Mouse (Mus musculus) liver, postnatal 0 days (tissue): ENCODE data around the gene Epm2a. TPM values are rescaled to one million over a fixed set of nuclear protein-coding genes. Genes with fewer than 3 reads are reported as not detected.
A peak's percentile ranks its signal among the peaks of the same experiment; 100 is the strongest.
"Not testable (repeated sequence)": the region's sequence is repeated elsewhere in the genome, so short reads cannot be mapped to it uniquely, and the experiment has no call there.

Experiments used
- ATAC-seq: fragments of 200-750 bp; cut with Nextera tagmentation; 2 replicates; pipeline ENCODE4 v1.8.0; 2017; ENCODE audit warnings: mild to moderate bottlenecking, moderate library complexity
- DNase-seq: peaks from one replicate; pipeline ENCODE4 v3.0.0-alpha.2; 2016
- H3K27ac ChIP-seq: fragments of 300-500 bp; sonication (generic); 2 replicates; pipeline ENCODE4 v1.5.1; 2014; ENCODE audit warnings: antibody characterized with exemption, moderate library complexity, mild to moderate bottlenecking, low read depth
- H3K27me3 ChIP-seq: fragments of 300-500 bp; sonication (generic); 2 replicates; pipeline ENCODE4 v1.6.1; 2014; ENCODE audit warnings: low read length, control low read depth, mixed read lengths; ENCODE audit not compliant: insufficient read depth
- H3K36me3 ChIP-seq: fragments of 300-500 bp; sonication (generic); replicated peaks from 2 replicates; pipeline ENCODE4 v1.6.1; 2014; ENCODE audit warnings: mild to moderate bottlenecking, control low read depth, low read length, moderate library complexity, mixed read lengths; ENCODE audit not compliant: insufficient read depth
- H3K4me1 ChIP-seq: fragments of 300-500 bp; sonication (generic); 2 replicates; pipeline ENCODE4 v1.6.1; 2014; ENCODE audit warnings: antibody characterized with exemption, mild to moderate bottlenecking, control low read depth; ENCODE audit not compliant: insufficient read depth
- H3K4me2 ChIP-seq: fragments of 300-500 bp; sonication (generic); 2 replicates; pipeline ENCODE4 v1.6.1; 2014; ENCODE audit warnings: low read depth, mild to moderate bottlenecking, low read length, moderate library complexity, mixed read lengths
- H3K4me3 ChIP-seq: fragments of 300-500 bp; sonication (generic); 2 replicates; pipeline ENCODE4 v1.5.1; 2014; ENCODE audit warnings: low read depth, low read length
- H3K9ac ChIP-seq: fragments of 300-500 bp; sonication (generic); replicated peaks from 2 replicates; pipeline ENCODE4 v1.6.1; 2014; ENCODE audit warnings: mild to moderate bottlenecking, moderate library complexity
- H3K9me3 ChIP-seq: fragments of 300-500 bp; sonication (generic); 2 replicates; pipeline ENCODE4 v1.6.1; 2016; ENCODE audit warnings: mild to moderate bottlenecking, control low read depth, low read length, mixed read lengths
- CTCF ChIP-seq: sonication (generic); IDR thresholded peaks from 2 replicates; pipeline ENCODE4 v1.5.1; 2016; ENCODE audit warnings: antibody characterized with exemption, low read depth
- EP300 ChIP-seq: IDR thresholded peaks from 2 replicates; pipeline ENCODE4 v1.6.1; 2016; ENCODE audit warnings: antibody characterized with exemption, low read depth, mild to moderate bottlenecking
- WGBS: fragments of 180-500 bp; shearing (Covaris S2); extraction: QIAGEN DNeasy Blood & Tissue Kit; methylation state at CpG from one replicate; pipeline ENCODE4 v1.1.7; 2014; ENCODE audit not compliant: insufficient replicate concordance; 5-methylcytosine and 5-hydroxymethylcytosine counted together
- polyA plus RNA-seq: library from polyadenylated mRNA; unstranded; fragments of >200 nt; fragmentation: Nextera tagmentation; extraction: Ambion mirVana; gene quantifications from 2 replicates; pipeline ENCODE4 v1.2.1, GENCODE M21; 2015

Gene Epm2a
- polyA plus RNA-seq, 1 experiment from 2014 or later, result 0.11 TPM

- not testable (repeated sequence) for H3K27ac ChIP-seq, H3K9ac ChIP-seq, H3K36me3 ChIP-seq, H3K27me3 ChIP-seq, DNase-seq, ATAC-seq, H3K4me1 ChIP-seq, H3K4me2 ChIP-seq, H3K9me3 ChIP-seq, H3K4me3 ChIP-seq
- peak; percentile 42 for TF ChIP-seq EP300
Observed at GRCm38 (mm10) chr10:11317856-11318454, 25.2 kb upstream of the Epm2a start.

GRCm38 (mm10) chr10:11319446-11319970 is 23.7 kb upstream of the Epm2a start:
- ATAC-seq, result no peak
- no peak for DNase-seq
- H3K27me3 ChIP-seq, result no peaks in the 10 kb centered on the region
- H3K4me3 ChIP-seq, result no peak overlapping the region
- no peak overlapping the region for H3K27ac ChIP-seq
- WGBS, result 57% methylated on average over 1 of the region's 1 CpGs
- no peaks in the 10 kb centered on the region for H3K9me3 ChIP-seq
- no peak overlapping the region for H3K9ac ChIP-seq
- no peaks in the 10 kb centered on the region for H3K36me3 ChIP-seq
- no peak for TF ChIP-seq EP300
- TF ChIP-seq CTCF, result no peak
- H3K4me2 ChIP-seq, result no peak overlapping the region
- peaks cover 15% of the 10 kb centered on the region for H3K4me1 ChIP-seq

GRCm38 (mm10) chr10:11322316-11322715 is 20.9 kb upstream of the Epm2a start:
- ATAC-seq (no peak), DNase-seq (no peak)
- no peak overlapping the region for H3K27ac ChIP-seq
- no peak overlapping the region for H3K4me2 ChIP-seq
- H3K36me3 ChIP-seq, result no peaks in the 10 kb centered on the region
- no peaks in the 10 kb centered on the region for H3K27me3 ChIP-seq
- H3K4me1 ChIP-seq, result peaks cover 15% of the 10 kb centered on the region
- no peak overlapping the region for H3K4me3 ChIP-seq
- H3K9me3 ChIP-seq, result no peaks in the 10 kb centered on the region
- TF ChIP-seq CTCF, result no peak
- 0 out of 2 replicates have a peak, but pooled peaks have one; percentile 48 for TF ChIP-seq EP300
- WGBS, result 55% methylated on average over 7 of the region's 7 CpGs
- no peak overlapping the region for H3K9ac ChIP-seq

- no peak overlapping the region for H3K4me2 ChIP-seq
- H3K36me3 ChIP-seq, result no peaks in the 10 kb centered on the region
- no peak for TF ChIP-seq CTCF
- peak; percentile 87 for TF ChIP-seq EP300
- WGBS, result 48% methylated on average over 4 of the region's 4 CpGs
- no peak overlapping the region for H3K4me3 ChIP-seq
- H3K27me3 ChIP-seq, result no peaks in the 10 kb centered on the region
- DNase-seq (no peak), ATAC-seq (peak; percentile 98)
- H3K27ac ChIP-seq, result peak overlapping the region; percentile 63; the same call in 1 of the 2 replicates
- peaks cover 15% of the 10 kb centered on the region for H3K4me1 ChIP-seq
- H3K9me3 ChIP-seq, result no peaks in the 10 kb centered on the region
- no peak overlapping the region for H3K9ac ChIP-seq
Observed at GRCm38 (mm10) chr10:11323202-11323898, 19.9 kb upstream of the Epm2a start.

GRCm38 (mm10) chr10:11326526-11326925 is 16.7 kb upstream of the Epm2a start:
- WGBS, result 84% methylated on average over 3 of the region's 3 CpGs
- TF ChIP-seq CTCF, result peak; percentile 59
- TF ChIP-seq EP300, result no peak
- Histone ChIP-seq H3K4me3 (no peak overlapping the region), H3K27me3 (no peaks in the 10 kb centered on the region), H3K4me2 (no peak overlapping the region), H3K36me3 (no peaks in the 10 kb centered on the region), H3K9ac (no peak overlapping the region), H3K9me3 (no peaks in the 10 kb centered on the region), H3K4me1 (peaks cover 13% of the 10 kb centered on the region), H3K27ac (no peak overlapping the region)
- ATAC-seq (no peak), DNase-seq (no peak)

- WGBS, result 73% methylated on average over 18 of the region's 18 CpGs
- H3K27ac ChIP-seq, result no peak overlapping the region
- no peaks in the 10 kb centered on the region for H3K27me3 ChIP-seq
- TF ChIP-seq EP300 (no peak), CTCF (peak; percentile 33; the same call in 1 of the 2 replicates)
- H3K4me2 ChIP-seq, result no peak overlapping the region
- H3K36me3 ChIP-seq, result no peaks in the 10 kb centered on the region
- no peak overlapping the region for H3K9ac ChIP-seq
- peaks cover 6% of the 10 kb centered on the region; the same call in 1 of the 2 replicates for H3K4me1 ChIP-seq
- DNase-seq (no peak), ATAC-seq (no peak)
- H3K9me3 ChIP-seq, result no peaks in the 10 kb centered on the region
- H3K4me3 ChIP-seq, result no peak overlapping the region
Observed at GRCm38 (mm10) chr10:11344536-11345468, 1.6 kb downstream of the Epm2a start.

GRCm38 (mm10) chr10:11350243-11350974 is 7.2 kb downstream of the Epm2a start:
- H3K4me3 ChIP-seq, H3K9ac ChIP-seq, H3K9me3 ChIP-seq, H3K36me3 ChIP-seq, H3K4me2 ChIP-seq, H3K27ac ChIP-seq, DNase-seq, H3K27me3 ChIP-seq, H3K4me1 ChIP-seq: not testable (repeated sequence)
- WGBS, result 50% methylated on average over 3 of the region's 3 CpGs
- ATAC-seq, result peak; percentile 67
